Mouse (Mus musculus) spleen, adult 2 months (tissue): ENCODE measurements at regions not wholly inside any gene's neighbourhood (a gene's known extent, or its start where the extent isn't known, plus 50 kb on each side); places are given as distances from the start of the nearest gene placed in this dataset.

Source experiments
- DNase-seq, 2 experiments: peaks; one replicate each; pipeline versions ENCODE4 v3.0.0 to v3.0.0-alpha.2; 2012 to 2021; ENCODE audit warnings: low spot score in 2 of 2, low read depth in 1 of 2
- H3K27ac ChIP-seq: fragments of 200-500 bp; 2 replicates; pipeline ENCODE4 v1.5.1; 2012; ENCODE audit warnings: low read length, inconsistent platforms; ENCODE audit not compliant: insufficient read depth
- H3K27me3 ChIP-seq: fragments of 200-500 bp; 2 replicates; pipeline ENCODE4 v1.6.1; 2012; ENCODE audit warnings: mild to moderate bottlenecking, moderate library complexity, low read length, inconsistent platforms; ENCODE audit not compliant: control insufficient read depth, insufficient read depth
- H3K36me3 ChIP-seq: fragments of 200-500 bp; 2 replicates; pipeline ENCODE4 v1.6.1; 2012; ENCODE audit warnings: mild to moderate bottlenecking, low read length, inconsistent platforms; ENCODE audit not compliant: control insufficient read depth, insufficient read depth
- H3K4me1 ChIP-seq: fragments of 200-500 bp; 2 replicates; pipeline ENCODE4 v1.6.1; 2011; ENCODE audit warnings: inconsistent platforms; ENCODE audit not compliant: control insufficient read depth, insufficient read depth, insufficient read length
- H3K4me3 ChIP-seq: fragments of 200-500 bp; 2 replicates; pipeline ENCODE4 v1.5.1; 2011; ENCODE audit warnings: mild to moderate bottlenecking, inconsistent platforms; ENCODE audit not compliant: insufficient read depth, insufficient read length; ENCODE audit errors: extremely low read depth
- CTCF ChIP-seq: fragments of 200-500 bp; IDR thresholded peaks from 2 replicates; pipeline ENCODE4 v1.5.1; 2011; ENCODE audit warnings: mild to moderate bottlenecking, inconsistent platforms; ENCODE audit not compliant: insufficient read depth, insufficient read length, insufficient replicate concordance; ENCODE audit errors: extremely low read depth
- POLR2A ChIP-seq: fragments of 200-500 bp; IDR thresholded peaks from 2 replicates; pipeline ENCODE4 v1.6.1; 2011; ENCODE audit warnings: low read depth, low read length, inconsistent platforms
- WGBS: fragments of 180-500 bp; shearing (Covaris S2); methylation state at CpG from one replicate; pipeline ENCODE4 v1.1.7; 2018; 5-methylcytosine and 5-hydroxymethylcytosine counted together

DNA sequence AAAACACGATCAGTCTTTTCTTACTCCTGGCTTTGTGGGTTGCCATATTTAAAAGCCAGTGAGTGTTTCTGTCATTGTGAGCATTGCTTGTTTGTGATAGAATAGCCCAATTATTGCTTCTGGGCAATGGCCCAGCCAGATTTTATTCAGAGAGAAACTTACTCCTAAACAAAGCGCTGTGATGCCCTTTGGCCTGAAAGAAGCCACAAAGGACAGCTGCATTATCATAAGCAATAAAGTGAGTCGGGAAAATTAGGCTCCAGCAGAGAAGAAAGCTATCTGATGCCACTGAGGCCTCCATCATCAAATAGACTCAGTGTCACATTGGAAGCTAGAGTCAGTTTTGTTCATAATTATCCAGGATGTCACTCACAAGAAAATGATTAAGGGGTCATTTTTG lies 644.9 kb upstream of the Tle4 start:
- WGBS, result 77% methylated on average over 3 of the region's 3 CpGs

GRCm38 (mm10) chr19:15230129-15230927 lies 632.5 kb upstream of the Tle4 start:
- WGBS, result 77% methylated on average over 2 of the region's 2 CpGs
- Histone ChIP-seq H3K4me1 (no peaks in the 10 kb centered on the region), H3K27ac (no peak overlapping the region), H3K36me3 (no peaks in the 10 kb centered on the region), H3K4me3 (no peak overlapping the region), H3K27me3 (no peaks in the 10 kb centered on the region)
- no peak for DNase-seq
- no peak for TF ChIP-seq POLR2A
- TF ChIP-seq CTCF, result no peak

More for the DNA sequence above, 644.9 kb upstream of the Tle4 start:
- Histone ChIP-seq H3K4me1 (no peaks in the 10 kb centered on the region), H3K36me3 (no peaks in the 10 kb centered on the region), H3K27ac (no peak overlapping the region), H3K27me3 (no peaks in the 10 kb centered on the region), H3K4me3 (no peak overlapping the region)
- TF ChIP-seq CTCF, result no peak
- no peak for TF ChIP-seq POLR2A
- DNase-seq, result no peak

- H3K4me3 ChIP-seq, result no peak overlapping the region
- WGBS, result 81% methylated on average over 3 of the region's 3 CpGs
- H3K27me3 ChIP-seq, result no peaks in the 10 kb centered on the region
- H3K36me3 ChIP-seq, result no peaks in the 10 kb centered on the region
- H3K27ac ChIP-seq, result no peak overlapping the region
- TF ChIP-seq CTCF (no peak), POLR2A (no peak)
- no peaks in the 10 kb centered on the region for H3K4me1 ChIP-seq
- no peak for DNase-seq
Measured at GRCm38 (mm10) chr19:15217387-15217786, 619.5 kb upstream of the Tle4 start.

GRCm38 (mm10) chr19:15214651-15215050 lies 616.8 kb upstream of the Tle4 start:
- Histone ChIP-seq H3K27ac (no peak overlapping the region), H3K4me3 (no peak overlapping the region), H3K27me3 (no peaks in the 10 kb centered on the region), H3K36me3 (no peaks in the 10 kb centered on the region), H3K4me1 (no peaks in the 10 kb centered on the region)
- no peak for TF ChIP-seq CTCF
- TF ChIP-seq POLR2A, result no peak
- WGBS, result 42% methylated on average over 3 of the region's 3 CpGs
- no peak for DNase-seq

DNA sequence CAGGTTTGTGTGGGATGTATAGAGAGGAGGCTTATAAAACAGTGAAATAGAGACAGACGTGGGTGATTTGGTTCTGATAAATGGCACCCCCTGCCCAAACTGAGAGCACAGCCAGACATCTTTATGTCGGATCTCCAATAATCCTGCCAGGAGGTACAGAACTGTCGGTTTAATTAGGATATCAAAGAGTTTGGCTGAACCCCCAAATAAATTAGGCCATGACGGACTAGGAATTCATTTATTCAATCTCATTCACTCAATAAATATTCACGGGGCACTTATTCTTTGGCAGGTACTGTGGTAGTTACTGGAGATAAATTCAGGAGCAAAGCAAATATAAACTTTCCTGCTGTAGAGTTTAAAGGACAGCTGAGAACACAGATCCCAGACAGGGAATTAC lies 615.0 kb upstream of the Tle4 start:
- 88% methylated on average over 5 of the region's 5 CpGs for WGBS
- Histone ChIP-seq H3K27me3 (no peaks in the 10 kb centered on the region), H3K27ac (no peak overlapping the region), H3K4me1 (no peaks in the 10 kb centered on the region), H3K36me3 (no peaks in the 10 kb centered on the region), H3K4me3 (no peak overlapping the region)
- no peak for DNase-seq
- TF ChIP-seq CTCF, result no peak
- no peak for TF ChIP-seq POLR2A

- H3K27ac ChIP-seq, result no peak overlapping the region
- TF ChIP-seq CTCF (no peak), POLR2A (no peak)
- no peaks in the 10 kb centered on the region for H3K27me3 ChIP-seq
- H3K4me3 ChIP-seq, result no peak overlapping the region
- H3K4me1 ChIP-seq, result no peaks in the 10 kb centered on the region
- 79% methylated on average over 1 of the region's 1 CpGs for WGBS
- H3K36me3 ChIP-seq, result no peaks in the 10 kb centered on the region
- DNase-seq, result no peak
Measured at GRCm38 (mm10) chr19:15203039-15203438, 605.2 kb upstream of the Tle4 start.

GRCm38 (mm10) chr19:15201262-15201661 lies 603.4 kb upstream of the Tle4 start:
- Histone ChIP-seq H3K4me1 (no peaks in the 10 kb centered on the region), H3K27me3 (no peaks in the 10 kb centered on the region), H3K4me3 (no peak overlapping the region), H3K27ac (no peak overlapping the region), H3K36me3 (no peaks in the 10 kb centered on the region)
- DNase-seq, result no peak
- WGBS, result 59% methylated on average over 3 of the region's 3 CpGs
- TF ChIP-seq CTCF, result no peak
- TF ChIP-seq POLR2A, result no peak
